Mouse (Mus musculus) heart, adult 9 months (tissue): Measurements from ENCODE around the gene Tcn2.
A peak's percentile ranks its signal among the peaks of the same experiment; 100 is the strongest.
"Not testable (repeated sequence)": the region's sequence is repeated elsewhere in the genome, so short reads cannot be mapped to it uniquely, and the experiment has no call there.

Source experiments
- DNase-seq, 2 experiments: peaks; one replicate each; pipeline ENCODE4 v3.0.0; 2022; ENCODE audit warnings: low spot score in 2 of 2

Tcn2 gene

DNA sequence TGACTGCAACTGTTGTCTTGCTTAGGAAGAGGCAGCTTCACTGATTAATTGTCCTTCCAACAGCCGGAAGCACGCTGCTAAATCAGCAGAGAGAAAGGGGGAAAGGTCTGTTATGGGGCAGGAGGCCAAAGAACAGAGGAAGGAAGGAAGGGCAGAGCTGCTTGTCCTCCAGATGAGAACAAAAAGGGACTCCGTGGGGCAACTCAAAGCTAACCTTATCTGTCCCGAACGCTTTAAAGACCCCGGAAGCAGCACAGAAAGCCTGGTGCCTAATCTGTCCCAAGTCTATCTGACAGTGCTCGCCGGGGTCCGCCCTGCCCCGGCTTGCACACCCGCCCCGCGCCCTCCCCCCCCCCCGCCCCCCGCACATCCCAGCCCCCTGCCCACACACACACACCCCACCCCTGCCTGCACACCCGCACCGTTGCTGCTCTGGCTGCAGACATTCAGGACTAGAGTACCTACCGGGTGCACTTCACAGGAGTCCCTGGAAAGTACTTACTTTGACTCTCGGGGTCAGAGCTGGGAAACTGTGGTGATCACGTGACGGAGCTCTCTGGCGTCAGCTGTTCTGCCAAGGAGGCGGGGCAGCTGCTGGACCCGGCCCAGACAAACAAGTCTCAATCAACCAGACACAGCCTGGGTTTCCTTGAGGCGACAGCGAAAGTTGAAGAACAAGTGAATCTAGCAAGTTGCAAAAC lies at the start of gene Tcn2:
TSS of gene Tcn2 (minus strand) at position 649 of the 701 bp plus-strand sequence.
- DNase-seq = peak; percentile 93

DNA sequence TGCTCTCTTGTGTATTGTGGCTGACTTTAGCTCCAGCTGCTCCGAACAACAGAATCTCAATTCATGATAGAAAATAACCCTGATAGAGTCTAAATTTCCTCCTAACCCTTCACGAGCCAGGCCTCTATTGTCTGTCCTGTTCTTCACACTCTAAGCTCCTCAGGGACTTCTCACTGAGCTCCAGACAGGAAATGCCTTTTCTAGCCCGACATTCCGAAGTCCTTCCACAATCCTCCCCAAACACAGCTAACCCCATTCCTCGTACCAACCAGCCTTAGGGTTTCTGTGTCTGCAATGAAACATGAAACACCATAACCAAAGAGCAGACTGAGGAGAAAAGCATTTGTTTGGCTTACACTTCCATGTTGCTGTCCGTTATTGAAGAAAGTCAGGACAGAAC lies 49.6 kb upstream of the Tcn2 start:
- DNase-seq = no peak

DNA sequence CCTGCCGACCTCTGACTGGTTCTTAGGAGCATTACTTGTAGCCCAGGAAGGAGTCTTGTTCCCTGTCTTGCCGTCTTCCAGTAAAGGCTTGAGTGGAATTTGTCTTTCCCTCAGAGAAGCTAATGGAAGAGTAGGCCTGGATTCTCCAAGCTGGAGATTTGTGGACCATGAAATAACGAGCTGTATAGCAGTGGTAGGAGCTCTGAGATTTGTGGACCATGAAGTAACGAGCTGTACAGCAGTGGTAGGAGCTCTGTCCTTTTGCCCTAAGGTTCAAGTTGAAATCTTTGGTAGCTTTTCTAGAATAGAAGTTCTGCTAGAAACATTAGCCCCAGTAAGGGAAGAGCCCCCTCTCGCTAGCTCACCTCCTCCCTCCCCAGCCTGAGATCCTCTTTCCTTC lies 46.5 kb upstream of the Tcn2 start:
- DNase-seq = no peak

DNA sequence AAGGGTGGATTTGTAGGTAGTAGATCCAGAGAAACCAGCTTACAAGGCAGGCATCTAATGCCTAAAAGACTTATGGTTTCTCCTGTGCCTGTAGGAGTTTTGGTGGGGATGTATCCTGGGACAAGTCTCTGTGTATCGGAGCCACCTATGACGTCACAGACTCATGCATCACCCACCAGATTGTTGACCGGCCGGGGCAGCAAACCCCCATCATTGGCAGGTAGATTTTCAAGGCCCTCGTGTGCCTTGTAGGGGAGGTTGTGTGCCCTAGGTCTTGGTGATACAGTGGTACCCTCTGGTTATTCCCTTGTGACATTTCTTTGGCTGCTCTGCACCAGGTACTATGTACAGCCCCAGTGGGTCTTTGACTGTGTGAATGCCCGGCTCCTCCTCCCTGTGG lies 44.7 kb upstream of the Tcn2 start, which contains the start of gene 4930556J24Rik:
TSS of gene 4930556J24Rik (minus strand) at position 101 of the 400 bp plus-strand sequence.
- no peak for DNase-seq

DNA sequence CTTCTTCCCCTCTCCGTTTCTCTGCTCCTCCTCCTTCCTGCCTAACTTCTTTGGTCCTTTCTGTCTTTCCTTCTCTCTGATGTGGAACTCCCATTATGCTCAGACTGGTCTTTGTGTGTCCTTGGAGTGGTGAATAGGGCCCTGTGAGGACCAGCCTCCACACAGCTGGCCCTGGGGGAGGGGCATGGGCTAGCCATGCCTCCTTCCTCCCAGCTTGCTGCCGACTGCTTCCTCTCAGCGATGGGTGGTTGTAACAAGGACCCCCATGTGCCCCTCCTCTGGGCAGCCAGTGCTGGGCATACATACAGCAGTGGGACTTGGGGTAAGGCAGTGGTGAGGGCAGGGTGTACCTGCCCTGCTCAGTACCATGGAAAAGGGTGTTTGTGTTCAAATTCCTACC lies 42.4 kb upstream of the Tcn2 start:
- DNase-seq = no peak

DNA sequence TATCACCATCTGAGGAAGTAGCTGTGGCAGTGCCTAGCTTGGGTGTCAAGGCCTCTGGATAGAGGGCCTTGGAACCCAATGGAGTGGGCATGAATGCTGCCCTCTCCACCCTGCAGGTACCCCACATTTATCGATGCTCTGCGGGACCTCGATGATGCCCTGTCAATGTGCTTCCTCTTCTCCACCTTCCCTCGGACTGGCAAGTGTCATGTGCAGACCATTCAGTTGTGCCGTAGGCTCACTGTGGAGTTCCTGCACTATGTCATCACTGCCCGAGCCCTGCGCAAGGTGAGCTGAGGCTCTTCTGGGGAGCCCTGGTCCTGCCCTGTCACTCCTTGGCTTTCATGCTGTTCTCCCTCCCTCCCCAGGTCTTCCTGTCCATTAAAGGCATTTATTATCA lies 41.1 kb upstream of the Tcn2 start:
- DNase-seq = no peak

DNA sequence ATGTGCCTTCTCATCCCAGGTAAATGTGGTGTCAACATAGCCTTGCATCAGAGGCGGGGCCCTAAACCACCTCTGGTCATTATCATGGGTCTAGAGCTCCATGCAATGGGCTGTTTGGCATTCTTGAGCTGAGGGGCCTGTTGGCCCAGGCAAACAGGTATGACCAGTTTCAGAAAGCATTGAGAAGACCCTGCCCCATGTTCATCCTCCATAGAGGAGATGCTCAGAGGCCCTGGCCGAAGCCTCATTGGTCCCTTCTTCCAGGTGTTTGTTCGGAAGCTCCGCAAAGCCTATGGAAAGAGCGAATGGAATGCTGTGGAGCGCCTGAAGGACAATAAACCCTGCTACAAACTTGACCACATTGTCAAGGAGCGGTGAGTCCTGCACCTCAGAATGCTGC lies 38.4 kb upstream of the Tcn2 start:
- DNase-seq = no peak

DNA sequence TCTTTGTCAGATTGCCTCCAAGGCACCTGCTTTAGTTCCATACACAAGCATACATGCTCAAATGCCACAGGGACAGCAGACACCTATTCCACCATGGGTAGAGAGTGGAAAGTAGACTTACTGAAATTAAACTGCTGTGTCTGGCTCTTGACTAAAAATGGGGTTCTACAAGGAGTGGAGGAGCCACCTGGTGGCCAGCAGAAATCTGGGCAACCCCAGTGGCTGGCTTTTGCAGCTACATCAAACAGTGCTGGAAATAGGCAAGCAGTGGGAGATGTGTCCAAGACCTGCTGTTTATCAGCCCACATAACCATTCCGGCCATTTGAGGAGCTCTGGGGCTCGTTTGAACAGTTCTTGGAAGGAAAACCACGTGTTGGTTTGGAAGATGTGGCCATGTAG lies 37.9 kb upstream of the Tcn2 start:
- no peak for DNase-seq

DNA sequence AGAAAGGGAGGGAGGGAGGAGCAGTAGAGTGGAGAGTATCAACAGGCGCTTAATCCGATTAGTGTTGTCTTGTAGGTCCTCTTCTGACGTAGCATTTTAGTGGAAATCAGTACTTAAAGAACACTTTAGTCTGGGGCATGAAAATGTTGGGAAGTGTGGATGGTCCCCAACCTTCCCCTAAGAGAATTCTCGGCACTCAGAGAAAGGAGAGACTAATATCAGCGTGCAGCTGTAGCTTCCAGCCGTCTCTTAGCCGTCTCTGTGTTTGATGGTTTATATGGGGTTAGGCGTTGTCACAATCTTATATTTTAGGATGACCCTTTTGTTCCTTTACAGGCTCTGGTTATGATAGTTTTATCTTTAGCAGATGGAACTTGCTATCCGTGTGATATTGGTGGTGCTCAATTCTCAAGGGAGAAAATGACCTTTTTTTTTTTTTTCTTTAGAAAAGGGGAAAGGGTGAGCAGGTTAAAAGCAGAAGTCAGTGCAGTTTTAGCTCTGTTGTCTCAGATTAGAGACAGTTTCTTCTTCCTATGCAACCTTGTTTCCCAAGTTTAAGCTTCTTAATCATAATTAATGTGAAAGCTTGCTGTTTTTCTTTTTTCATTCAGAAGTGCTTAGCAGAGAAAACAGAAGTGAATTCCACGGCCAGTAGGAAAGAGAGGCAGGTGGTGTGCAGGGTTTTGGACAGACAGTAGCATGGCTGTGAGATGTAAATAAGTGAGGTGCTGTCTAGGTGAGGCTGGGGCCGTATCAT lies 32.6 kb upstream of the Tcn2 start:
- no peak for DNase-seq

DNA sequence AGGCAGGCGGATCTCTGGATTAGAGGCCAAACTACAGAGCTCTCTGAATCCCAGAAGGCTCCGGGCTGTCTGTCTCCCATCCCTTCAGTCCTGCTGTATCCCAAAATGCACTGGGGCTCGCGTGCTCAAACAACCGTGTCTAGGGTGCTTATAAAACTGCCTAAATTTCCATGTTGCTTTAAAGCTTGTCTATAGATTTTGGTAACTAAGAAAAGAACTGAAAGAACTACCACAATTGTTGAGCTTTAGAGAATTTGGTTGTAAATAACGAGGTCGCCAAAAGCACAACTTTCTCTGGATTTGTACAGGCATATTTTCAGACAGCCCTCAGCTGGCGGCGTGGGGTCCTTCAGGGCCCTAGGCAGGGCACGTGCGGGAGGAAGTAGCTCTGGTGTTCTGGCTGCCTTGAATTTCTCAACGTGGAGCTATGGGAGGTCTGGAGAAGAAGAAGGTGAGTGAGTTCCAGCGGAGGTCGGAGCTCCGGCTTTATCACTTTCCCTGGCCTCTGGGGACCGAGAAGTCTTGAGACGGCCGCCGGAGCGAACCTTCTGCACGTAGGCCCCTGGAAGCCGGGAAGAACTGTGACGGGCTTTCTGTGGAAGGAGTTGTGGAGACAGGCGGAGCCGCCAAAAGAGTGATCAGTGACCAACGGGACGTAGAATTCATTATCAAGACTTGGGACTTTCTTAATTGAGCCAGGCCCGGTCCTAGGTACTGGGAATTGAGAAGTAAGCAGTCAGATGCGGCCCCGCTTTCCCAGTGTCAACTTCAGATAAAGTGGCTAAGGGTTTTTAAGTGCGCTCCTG lies 31.9 kb upstream of the Tcn2 start, which contains the start of gene Pes1:
TSS of gene Pes1 (plus strand) at position 366 of the 806 bp plus-strand sequence.
- DNase-seq = peak; percentile 82 to 92

DNA sequence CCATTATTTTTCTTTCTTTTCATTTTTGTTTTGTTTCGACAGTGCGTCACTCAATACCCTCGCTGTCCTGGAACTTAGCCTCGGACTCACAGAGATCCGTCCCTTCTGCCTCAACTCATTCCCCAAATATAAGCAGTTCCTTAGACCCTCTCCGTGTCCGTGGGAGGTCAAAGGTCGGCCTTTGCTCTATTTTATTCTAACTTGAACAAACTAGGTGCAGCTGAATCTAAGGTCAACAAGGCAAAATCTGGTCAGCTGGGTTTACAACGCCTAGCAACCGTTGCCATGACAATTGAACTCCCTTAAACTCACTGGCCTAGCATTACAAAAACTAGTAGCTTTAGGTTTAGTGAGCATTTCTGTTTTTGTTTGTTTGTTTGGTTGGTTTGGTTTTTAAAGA lies 31.2 kb upstream of the Tcn2 start:
- DNase-seq = no peak

DNA sequence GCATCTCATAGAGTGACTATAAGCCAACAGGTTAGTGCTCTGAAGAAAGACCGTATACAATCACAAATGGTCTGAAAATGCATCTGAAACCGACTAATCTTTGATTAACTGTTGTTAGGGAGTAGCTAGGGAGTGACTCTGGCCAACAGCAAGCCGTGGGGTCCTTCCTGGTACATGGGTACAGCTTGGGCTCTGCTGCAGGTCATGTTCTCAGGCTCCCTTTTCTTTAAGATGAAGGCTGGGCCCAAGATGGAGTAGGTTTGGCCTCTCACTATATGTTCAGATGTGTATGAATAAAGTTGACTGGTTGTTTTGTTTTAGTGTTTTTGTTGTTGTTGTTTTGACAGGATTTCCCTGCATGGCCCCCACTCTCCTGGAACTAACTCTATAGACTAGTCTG lies 29.8 kb upstream of the Tcn2 start:
- DNase-seq = no peak

DNA sequence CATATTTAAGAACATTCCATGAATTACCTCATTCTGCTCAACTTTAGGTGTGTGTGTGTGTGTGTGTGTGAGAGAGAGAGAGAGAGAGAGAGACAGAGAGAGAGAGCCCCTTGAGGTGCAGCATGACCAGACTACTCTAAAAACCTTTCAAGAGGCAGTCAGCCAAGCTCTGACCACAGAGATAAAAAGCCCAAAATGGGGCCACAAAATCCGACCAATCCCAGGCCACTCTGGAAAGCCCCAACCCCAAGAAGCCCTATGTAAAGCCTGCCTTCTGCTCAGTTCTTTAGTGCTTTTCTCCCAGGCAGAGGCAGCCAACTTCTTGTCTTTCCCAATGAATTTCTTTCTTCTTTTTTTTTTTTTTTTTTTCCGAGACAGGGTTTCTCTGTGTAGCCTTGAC lies 28.9 kb upstream of the Tcn2 start:
- DNase-seq = no peak

DNA sequence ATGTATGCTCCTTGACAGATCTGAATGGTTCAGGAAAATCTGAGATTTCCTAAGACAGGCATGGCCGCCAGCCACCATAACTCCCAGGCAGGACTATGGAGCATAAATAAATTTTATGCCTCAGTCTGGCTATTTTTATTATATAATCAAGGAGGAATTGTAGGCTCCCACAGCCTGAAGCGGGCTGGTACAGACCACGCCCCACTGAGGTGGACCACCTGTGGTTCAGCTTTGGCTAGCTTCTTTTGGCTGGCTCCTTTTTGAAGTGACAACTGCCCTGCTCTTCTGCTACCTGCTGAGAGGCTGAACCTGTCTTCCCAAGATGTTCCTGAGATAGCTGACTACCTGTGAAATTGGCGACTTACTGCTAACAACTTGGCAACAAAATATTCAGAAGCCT lies 23.4 kb upstream of the Tcn2 start:
- not testable (repeated sequence) for DNase-seq

DNA sequence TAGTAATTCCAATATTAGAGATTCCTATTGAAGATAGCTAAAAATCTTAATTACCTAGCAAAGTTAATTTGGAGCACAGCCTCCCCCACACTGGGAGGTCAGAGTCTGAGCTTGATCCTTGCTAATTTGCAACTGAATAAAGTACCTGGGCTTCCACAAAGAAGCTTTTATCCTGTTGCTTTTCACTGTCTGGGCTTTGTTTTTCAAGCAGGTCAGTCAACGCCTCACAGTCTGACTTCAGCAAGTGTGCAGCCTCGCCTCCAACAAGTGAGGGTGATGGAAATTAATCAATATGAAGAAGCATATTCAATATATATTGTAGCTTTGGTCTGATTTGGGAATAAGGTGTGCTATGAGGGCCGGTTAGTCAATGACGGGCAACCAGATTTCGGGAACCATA lies 22.9 kb upstream of the Tcn2 start:
- DNase-seq = not testable (repeated sequence)

DNA sequence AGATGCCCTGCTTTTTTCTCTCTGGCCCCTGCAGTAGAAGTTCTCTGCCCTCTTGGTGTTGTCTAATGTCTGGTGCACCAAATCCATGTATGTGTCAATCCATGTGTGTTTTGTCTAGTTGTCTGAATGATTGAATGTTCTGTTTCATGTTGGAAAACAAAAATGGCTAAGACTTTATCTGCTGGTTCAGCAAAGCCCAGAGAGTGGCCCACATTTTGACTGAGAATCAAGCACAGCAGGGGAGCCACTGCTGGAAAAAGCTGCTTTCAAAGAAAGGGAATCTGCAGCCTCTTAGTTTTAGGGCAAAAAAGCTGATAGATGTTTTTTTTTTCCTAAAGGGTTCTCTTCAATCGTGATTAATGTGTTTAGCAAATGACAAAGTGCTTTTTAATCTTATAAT lies 14.4 kb upstream of the Tcn2 start:
- DNase-seq = no peak

DNA sequence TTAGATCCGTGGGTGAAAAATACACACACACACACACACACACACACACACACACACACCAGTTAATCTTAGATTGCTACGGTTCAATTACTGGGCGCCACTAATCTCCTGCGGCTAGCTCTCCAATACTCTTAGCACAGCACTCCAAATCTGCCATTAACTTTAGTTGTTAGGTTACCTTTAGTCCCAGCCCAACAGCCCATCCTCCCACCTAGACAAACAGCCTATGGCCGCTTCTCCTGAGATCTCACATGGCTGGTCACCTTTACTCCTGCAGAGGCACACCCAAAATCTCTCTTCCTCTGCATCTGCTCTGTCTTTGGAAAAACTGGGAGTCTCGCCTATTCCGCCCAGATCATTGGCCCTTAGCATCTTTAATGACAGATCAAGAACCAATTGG lies 9.4 kb upstream of the Tcn2 start:
- DNase-seq = no peak

DNA sequence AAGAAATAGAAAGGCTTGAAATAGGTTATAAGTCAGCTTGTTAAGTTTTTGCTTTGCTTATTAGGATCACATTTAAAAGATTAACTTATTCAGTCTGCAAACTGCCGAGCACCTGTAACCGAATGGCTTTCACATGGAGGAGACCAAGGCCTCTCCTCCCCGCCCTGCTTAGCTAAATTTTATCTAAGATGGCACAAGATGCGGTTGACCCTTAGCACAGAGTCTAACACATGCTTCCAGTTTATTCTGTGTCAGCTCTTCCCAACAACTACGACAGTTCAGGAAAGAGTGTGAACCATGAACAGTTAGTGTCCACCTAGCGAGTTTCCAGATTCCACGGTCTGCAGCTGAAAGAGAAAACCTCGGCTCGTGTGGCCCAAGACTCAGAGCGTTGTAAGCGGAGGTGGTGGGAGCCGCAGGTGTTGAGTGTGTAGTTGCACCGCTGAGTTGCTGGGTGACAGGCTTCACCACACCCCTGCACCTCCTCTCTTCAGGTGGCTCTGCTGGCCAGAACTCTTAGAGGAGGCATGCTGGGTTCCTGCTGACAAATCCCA lies 5.4 kb upstream of the Tcn2 start:
- no peak for DNase-seq

DNA sequence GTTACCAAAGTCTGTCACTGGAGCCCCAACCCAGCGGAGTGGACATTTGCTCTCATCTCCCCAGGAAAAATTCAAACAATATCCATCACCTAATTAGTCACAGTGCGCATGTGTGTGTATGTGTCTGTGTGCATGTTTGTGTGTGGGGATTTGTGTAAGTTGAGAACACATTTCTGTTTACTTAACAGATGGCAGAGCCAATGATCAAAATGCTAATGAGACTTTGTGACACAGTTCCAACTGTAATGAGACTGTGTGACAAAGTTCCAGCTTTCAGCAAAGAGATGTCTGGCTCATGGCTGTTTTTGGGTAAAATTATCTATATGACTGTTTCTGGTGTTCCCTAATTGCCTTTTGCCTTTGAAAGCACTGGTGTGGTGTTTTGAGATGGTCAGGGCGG lies 4.4 kb upstream of the Tcn2 start:
- no peak for DNase-seq

DNA sequence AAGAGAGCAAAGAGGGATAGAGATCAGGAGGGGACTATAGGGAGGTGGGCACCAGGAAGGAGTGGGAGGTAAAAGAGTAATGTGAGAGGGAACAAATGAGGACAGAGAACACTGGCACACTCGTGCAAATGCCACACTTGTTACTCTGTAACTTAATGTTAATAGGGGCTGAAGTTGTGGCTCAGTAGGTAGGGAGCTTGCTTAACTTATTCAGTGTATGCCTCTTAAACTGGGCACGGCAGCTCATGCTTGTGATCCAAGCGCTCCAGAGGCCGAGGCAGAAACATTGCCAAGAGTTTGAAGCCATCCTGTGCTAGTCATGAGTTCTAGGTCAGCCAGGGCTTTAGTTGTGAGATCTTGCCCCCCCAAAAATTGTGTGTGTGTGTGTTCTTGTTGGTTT lies 3.2 kb upstream of the Tcn2 start:
- DNase-seq = no peak

DNA sequence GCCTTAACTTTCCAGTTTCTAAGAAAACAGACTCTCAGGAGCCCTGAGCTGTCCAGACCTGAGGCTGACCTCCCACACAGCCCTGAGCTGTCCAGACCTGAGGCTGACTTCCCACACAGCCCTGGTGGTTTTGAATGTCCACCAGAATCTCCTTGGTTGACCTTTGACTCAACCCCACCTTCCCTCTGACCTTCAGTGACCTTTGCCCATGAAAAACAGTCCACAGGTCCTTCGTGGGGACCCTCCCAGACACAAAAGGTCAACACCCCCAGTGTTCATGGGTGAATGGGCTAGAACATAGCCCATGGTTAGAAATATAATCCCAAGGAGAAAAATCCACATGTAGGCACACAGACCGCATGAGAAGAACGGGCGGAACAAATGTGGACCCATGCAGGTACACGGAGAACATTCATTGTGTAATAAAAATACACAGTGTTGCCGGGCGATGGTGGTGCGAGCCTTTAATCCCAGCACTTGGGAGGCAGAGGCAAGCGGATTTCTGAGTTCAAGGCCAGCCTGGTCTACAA lies 1.9 kb upstream of the Tcn2 start:
- no peak for DNase-seq

DNA sequence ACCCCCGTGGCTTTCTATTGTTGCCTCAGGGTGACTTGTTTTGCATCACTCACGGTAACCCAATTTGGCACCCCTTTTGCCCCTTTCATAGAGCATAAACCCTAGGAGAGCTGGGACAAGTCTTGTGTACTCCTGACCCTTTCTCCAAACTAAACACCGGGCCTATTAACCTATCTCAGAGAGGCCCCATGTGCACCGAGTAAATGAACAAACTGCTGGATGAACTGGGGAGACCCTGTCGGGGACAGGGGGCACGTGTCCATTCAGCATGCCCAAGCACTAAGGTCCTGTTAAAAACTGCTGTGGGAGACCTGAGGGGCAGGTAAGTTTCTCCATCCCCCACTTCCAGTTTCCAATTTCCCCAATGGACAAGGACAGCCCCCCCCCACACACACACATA lies 1.0 kb downstream of the Tcn2 start:
- no peak for DNase-seq
